Mouse (Mus musculus) liver, postnatal 0 days (tissue): ENCODE results near the gene Gm21992.

ENCODE experiments used
- CTCF ChIP-seq: sonication (generic); IDR thresholded peaks from 2 replicates; pipeline ENCODE4 v1.5.1; 2016; ENCODE audit warnings: antibody characterized with exemption, low read depth
- EP300 ChIP-seq: IDR thresholded peaks from 2 replicates; pipeline ENCODE4 v1.6.1; 2016; ENCODE audit warnings: antibody characterized with exemption, low read depth, mild to moderate bottlenecking

- TF ChIP-seq CTCF (no peak), EP300 (no peak)
Observed at GRCm38 (mm10) chr19:4785206-4785605, 26.2 kb downstream of the Gm21992 start.
